Mouse (Mus musculus) C2C12 (cell line): ENCODE data around the gene Tmem121. TPM values are rescaled to one million over a fixed set of nuclear protein-coding genes. Genes with fewer than 3 reads are reported as not detected.
A peak's percentile ranks its signal among the peaks of the same experiment; 100 is the strongest.

ENCODE experiments used
- H3K27me3 ChIP-seq: one replicate; pipeline ENCODE4 v1.6.1; 2011; ENCODE audit not compliant: control insufficient read depth, insufficient read depth, insufficient read length
- H3K36me3 ChIP-seq: one replicate; pipeline ENCODE4 v1.6.1; 2011; ENCODE audit not compliant: control insufficient read depth, insufficient read depth
- H3K4me3 ChIP-seq: one replicate; pipeline ENCODE4 v1.5.1; 2011; ENCODE audit warnings: mild to moderate bottlenecking, control low read depth; ENCODE audit not compliant: poor library complexity, insufficient read depth, severe bottlenecking
- H3K79me2 ChIP-seq: one replicate; pipeline ENCODE4 v1.6.1; 2011; ENCODE audit not compliant: control insufficient read depth, insufficient read depth
- H3K79me3 ChIP-seq: one replicate; pipeline ENCODE4 v1.6.1; 2011; ENCODE audit warnings: low read depth, control low read depth
- H3ac ChIP-seq: one replicate; pipeline ENCODE3; 2011; ENCODE audit warnings: low read depth; ENCODE audit not compliant: control insufficient read depth, insufficient read length
- CEBPB ChIP-seq: IDR thresholded peaks from one replicate; pipeline ENCODE4 v1.6.1; 2011; ENCODE audit warnings: low read depth, mild to moderate bottlenecking, control low read depth, moderate library complexity
- CTCF ChIP-seq: IDR thresholded peaks from one replicate; pipeline ENCODE4 v1.5.1; 2011; ENCODE audit not compliant: control insufficient read depth, insufficient read depth, insufficient read length
- FOSL1 ChIP-seq: IDR thresholded peaks from one replicate; pipeline ENCODE4 v1.8.0; 2011; ENCODE audit warnings: mild to moderate bottlenecking, low read length; ENCODE audit not compliant: poor library complexity, insufficient read depth, severe bottlenecking
- MAX ChIP-seq: IDR thresholded peaks from one replicate; pipeline ENCODE4 v1.6.1; 2011; ENCODE audit warnings: mild to moderate bottlenecking, control low read depth
- MYOD1 ChIP-seq: IDR thresholded peaks from one replicate; pipeline ENCODE4 v1.6.1; 2011; ENCODE audit warnings: low read depth; ENCODE audit not compliant: control insufficient read depth, insufficient read length
- MYOG ChIP-seq: IDR thresholded peaks from one replicate; pipeline ENCODE4 v1.6.1; 2011; ENCODE audit not compliant: control insufficient read depth, insufficient read length; ENCODE audit errors: extremely low read depth
- USF1 ChIP-seq: IDR thresholded peaks from one replicate; pipeline ENCODE4 v1.6.1; 2011; ENCODE audit warnings: low read depth, mild to moderate bottlenecking, control low read depth, moderate library complexity
- polyA plus RNA-seq: library from polyadenylated mRNA; unstranded; fragments of >200 nt; fragmentation: generic; extraction: Trizol; gene quantifications from one replicate; pipeline ENCODE4 v1.2.1, GENCODE M21; 2012; ENCODE audit warnings: missing spikeins

Tmem121 gene
- polyA plus RNA-seq, 1 experiment: 6.3 TPM

DNA sequence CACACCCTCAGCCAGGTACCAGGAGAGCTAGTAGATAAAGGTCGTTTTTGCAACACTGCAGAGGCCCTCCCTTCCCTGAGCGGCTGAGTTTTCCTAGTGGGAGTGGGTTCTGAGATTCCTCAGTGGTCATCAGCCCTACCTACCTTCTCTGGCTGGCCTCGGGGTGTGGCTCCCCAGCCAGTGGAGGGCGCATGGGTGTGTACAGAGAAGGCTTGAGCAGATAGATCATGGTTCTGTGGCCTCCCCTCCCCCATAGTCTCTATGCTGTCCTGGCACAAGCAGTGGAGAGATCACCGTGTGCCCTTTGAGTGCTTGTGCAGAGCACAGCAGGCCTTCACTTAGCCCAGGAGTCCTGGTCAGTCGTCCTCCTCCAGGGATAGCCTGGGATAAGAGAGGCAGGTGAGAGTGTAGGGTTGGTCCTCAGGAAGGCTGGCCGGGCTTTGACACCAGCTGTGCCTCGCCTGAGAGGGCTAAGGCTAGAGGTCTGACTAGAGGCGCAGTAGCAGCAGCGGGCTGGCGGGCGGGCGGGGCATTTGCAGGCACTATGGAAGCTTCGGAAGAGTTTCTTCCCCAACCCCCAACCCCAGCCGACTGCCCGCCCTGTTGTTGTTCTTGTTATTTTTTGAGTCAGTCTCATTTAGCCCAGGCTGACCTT, 37.2 kb upstream of the Tmem121 start:
- Histone ChIP-seq H3K4me3 (no peak overlapping the region), H3K36me3 (peaks cover 31% of the 10 kb centered on the region), H3ac (no peak overlapping the region), H3K79me3 (peaks cover 23% of the 10 kb centered on the region), H3K79me2 (peaks cover 42% of the 10 kb centered on the region), H3K27me3 (no peaks in the 10 kb centered on the region)
- TF ChIP-seq USF1: peak; percentile 46
- TF ChIP-seq CTCF: peak; percentile 63
- TF ChIP-seq MYOG: no peak
- TF ChIP-seq MAX: no peak
- TF ChIP-seq FOSL1: no peak

DNA sequence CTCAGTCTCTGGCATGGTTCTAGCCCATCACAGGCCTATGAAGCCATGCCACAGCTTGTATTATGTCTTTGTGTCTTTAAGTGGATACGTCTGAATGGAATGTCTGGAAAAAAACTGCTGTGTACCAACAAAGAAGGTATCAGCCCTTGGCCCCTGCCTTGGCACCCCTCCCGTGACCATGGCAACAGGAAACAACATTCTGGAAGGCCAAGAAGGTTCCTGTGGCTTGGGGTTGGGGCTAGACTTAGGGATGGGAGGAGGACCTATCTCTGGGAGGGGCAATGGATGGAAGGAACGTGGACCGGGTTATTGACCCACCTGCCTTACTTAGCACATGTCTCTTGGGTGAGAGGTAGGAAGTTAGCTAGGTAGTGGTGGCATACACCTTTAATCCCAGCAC, 36.4 kb upstream of the Tmem121 start:
- Histone ChIP-seq H3K4me3 (no peak overlapping the region), H3K36me3 (peaks cover 31% of the 10 kb centered on the region), H3K79me3 (peaks cover 16% of the 10 kb centered on the region), H3K27me3 (no peaks in the 10 kb centered on the region), H3K79me2 (peaks cover 38% of the 10 kb centered on the region), H3ac (no peak overlapping the region)
- TF ChIP-seq MAX: no peak
- TF ChIP-seq CEBPB: no peak
- no peak for TF ChIP-seq CTCF
- no peak for TF ChIP-seq FOSL1
- TF ChIP-seq MYOG: no peak
- TF ChIP-seq USF1: no peak
- no peak for TF ChIP-seq MYOD1

DNA sequence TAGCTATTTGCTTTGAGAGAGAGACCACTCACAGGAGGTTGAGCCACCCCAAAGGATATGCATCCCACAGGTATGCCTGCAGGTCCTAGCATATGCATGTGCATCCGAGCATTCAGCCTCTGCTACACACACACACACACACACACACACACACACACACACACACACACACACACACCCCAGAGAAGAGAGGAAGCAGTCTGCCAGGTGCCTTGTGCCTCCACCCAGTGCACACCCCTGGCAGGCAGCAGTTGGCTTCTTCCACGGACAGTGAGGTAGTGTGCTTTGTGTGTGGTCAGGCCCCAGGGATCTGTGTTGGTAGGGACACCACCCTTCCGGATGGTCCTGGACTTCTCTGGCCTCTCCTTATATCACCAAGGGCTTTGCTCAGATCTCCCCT, 35.8 kb upstream of the Tmem121 start:
- Histone ChIP-seq H3ac (no peak overlapping the region), H3K27me3 (no peaks in the 10 kb centered on the region)

DNA sequence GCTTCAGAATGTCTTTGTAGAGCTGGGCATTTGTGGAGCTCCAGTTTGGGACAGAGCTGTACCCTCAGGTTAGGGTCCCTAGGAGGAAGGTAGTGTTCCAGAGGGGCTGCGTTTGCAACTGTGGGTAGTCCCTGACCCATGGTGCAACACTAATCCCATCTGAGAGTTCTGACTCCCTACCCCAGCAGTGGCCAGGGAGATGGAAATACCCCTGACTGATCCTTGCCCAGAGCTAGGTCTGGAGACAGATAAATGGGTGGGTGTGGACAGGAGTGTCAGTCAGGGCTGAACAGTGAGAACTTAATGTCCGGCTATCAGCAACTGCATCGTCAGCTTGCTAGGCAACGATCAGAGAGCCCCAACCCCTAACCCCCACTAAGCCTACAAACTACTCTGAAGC, 35.1 kb upstream of the Tmem121 start:
- H3K79me2 ChIP-seq: peaks cover 26% of the 10 kb centered on the region
- TF ChIP-seq CEBPB (no peak), FOSL1 (no peak), USF1 (no peak), MYOG (no peak), MYOD1 (no peak), CTCF (no peak), MAX (no peak)
- peaks cover 19% of the 10 kb centered on the region for H3K36me3 ChIP-seq
- no peak overlapping the region for H3ac ChIP-seq
- H3K27me3 ChIP-seq: no peaks in the 10 kb centered on the region
- peaks cover 7% of the 10 kb centered on the region for H3K79me3 ChIP-seq
- H3K4me3 ChIP-seq: no peak overlapping the region

More for the DNA sequence above, 35.8 kb upstream of the Tmem121 start:
- TF ChIP-seq USF1 (no peak), CEBPB (no peak), MAX (no peak), FOSL1 (no peak), CTCF (no peak), MYOD1 (no peak), MYOG (no peak)
- no peak overlapping the region for H3K4me3 ChIP-seq
- peaks cover 26% of the 10 kb centered on the region for H3K36me3 ChIP-seq
- H3K79me2 ChIP-seq: peaks cover 33% of the 10 kb centered on the region
- H3K79me3 ChIP-seq: peaks cover 12% of the 10 kb centered on the region

DNA sequence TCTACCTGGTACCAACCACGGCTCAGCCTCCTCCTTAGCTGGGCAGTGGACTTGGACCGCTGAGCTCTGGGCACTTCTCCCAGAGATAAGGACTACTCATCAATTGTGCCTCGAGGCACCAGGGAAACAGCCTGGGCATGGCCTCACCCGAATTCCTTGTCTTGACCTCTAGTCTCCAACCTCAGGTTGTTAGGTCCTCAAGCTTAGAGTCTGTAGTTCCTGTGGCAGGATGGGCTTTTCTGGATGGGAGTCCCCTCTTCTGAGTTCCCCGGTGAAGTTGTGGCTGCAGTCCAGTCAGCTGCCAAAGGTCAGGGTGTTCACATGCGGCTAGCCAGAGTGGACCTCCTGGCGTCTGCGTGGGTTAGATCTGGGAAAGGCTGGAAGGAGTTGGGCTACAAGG, 34.7 kb upstream of the Tmem121 start:
- TF ChIP-seq USF1: no peak
- no peak for TF ChIP-seq CEBPB
- TF ChIP-seq FOSL1: no peak
- Histone ChIP-seq H3K79me3 (peaks cover 7% of the 10 kb centered on the region), H3ac (no peak overlapping the region), H3K27me3 (no peaks in the 10 kb centered on the region), H3K4me3 (no peak overlapping the region), H3K36me3 (peaks cover 16% of the 10 kb centered on the region), H3K79me2 (peaks cover 25% of the 10 kb centered on the region)

DNA sequence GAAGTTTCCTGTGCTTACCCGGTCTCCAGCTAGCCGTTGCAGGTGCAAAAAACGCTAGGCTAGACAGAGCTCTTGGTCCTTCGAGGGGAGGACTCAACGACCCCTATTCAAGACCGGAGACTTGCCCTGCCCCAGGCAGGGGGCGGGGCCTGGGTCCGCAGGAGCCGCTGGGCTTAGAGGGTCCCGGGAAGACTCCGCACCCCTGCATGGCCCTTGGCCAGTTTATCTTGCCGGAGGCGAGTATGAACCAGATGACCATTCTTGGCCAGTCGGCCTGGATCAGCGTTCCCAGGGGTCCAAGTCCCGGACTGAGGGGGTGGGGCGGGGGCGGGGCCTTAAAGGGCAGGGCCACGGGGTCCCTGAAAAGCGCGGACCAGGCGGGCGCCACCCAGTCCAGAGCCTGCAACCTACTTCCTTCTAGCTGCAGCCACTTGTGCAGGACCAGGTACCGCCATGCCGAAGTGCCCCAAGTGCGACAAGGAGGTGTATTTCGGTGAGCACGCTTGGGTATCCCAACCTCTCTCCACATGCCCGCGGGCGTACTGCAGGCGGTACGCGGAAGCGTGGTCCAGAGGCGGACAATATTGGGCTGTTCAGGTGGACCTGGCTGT, 34.0 kb upstream of the Tmem121 start:
- no peak for TF ChIP-seq MAX
- no peak for TF ChIP-seq MYOD1
- no peak for TF ChIP-seq FOSL1
- no peak for TF ChIP-seq CTCF
- TF ChIP-seq CEBPB: no peak
- no peak for TF ChIP-seq MYOG
- TF ChIP-seq USF1: no peak
- Histone ChIP-seq H3K79me3 (peaks cover 7% of the 10 kb centered on the region), H3K79me2 (peaks cover 28% of the 10 kb centered on the region), H3K27me3 (no peaks in the 10 kb centered on the region), H3ac (peak overlapping the region; percentile 83), H3K36me3 (peaks cover 12% of the 10 kb centered on the region), H3K4me3 (peak overlapping the region; percentile 72)
